Mouse (Mus musculus) cerebellum, adult 9-11 months (tissue): ENCODE measurements around the gene Gm45234.
A peak's percentile ranks its signal among the peaks of the same experiment; 100 is the strongest.

Source experiments
- DNase-seq: peaks from one replicate; pipeline ENCODE4 v3.0.0; 2022

Gene Gm45234

GRCm38 (mm10) chr6:124703789-124704188, 52.0 kb downstream of the Gm45234 start:
- no peak for DNase-seq

- DNase-seq, result peak; percentile 66
Observed at GRCm38 (mm10) chr6:124702784-124703103, 53.1 kb downstream of the Gm45234 start.

DNA sequence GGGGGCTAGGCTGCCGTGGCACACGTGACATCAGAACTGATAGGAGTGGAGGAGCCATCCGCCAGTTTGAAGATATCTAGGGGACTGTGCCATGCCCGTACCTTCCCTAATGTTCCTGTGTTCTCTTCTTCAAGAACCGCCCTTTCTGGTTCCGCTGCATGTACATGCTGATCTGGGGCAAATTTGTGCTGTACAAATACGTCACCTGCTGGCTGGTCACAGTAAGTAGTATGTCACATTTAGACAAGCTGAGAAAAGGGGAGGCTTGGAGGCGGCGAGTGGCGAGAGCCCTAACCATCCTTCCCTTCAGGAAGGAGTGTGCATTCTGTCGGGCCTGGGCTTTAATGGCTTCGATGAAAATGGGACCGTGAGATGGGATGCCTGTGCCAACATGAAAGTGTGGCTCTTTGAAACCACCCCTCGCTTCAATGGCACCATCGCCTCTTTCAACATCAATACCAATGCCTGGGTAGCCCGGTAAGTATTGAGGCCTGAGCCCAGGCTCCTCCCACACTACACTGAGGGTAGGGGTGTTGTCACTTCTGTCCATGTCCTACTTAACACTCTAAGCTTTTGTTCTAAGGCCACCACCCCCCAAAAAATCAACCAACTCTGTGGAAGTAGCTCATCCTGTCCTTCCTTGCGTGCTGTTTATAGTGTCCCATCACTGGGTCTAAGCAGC, 53.6 kb downstream of the Gm45234 start:
- no peak for DNase-seq

GRCm38 (mm10) chr6:124701338-124701737, 54.5 kb downstream of the Gm45234 start:
- no peak for DNase-seq

DNA sequence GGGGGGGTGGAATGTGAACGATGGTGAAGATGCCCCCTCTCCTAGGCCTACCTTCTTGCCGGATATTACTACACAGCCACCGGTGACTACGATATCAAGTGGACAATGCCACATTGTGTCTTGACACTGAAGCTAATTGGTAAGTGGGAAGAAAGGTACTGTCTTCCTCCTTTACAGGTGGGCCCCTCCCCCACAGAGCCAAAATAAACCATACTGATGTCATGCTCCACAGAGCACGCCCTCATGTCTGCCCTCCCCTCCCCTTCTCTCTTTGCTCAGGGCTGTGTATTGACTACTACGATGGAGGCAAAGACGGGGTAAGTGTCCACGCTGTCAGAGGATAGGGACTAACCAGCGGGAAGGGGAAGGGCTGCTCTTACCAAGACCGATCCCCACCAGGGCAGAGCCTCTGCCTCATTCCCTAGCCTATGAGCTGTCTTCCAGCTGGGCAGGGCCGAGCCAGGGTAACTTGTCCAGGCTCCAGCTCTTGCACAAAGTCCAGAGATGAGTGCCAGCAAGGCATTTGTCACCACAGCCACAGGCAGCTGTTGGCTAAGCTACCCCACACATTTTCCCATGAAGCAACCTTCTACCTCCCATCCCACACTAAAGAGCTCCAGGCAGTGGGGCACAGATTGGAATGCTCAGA, 55.7 kb downstream of the Gm45234 start:
- peak; percentile 56 for DNase-seq

DNA sequence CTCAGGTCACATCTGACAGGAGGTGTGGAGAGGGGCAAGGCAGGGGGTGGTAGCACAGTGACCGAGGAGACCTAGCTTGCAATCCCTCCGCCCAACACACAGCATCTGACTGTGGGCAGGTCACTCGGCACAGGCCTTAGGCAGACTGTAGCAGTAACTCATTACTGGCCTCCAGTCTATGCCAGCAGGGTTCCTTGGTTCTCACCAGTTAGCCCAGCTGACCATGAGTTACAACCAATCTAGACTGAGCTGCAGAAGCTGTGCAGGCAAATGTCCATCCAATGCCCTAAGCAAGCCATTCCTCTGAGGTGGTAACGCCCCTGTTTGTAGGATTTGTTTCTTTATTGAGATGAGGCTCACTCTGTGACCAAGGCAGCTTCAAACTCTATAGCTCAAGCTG, 56.5 kb downstream of the Gm45234 start:
- peak; percentile 57 for DNase-seq

DNA sequence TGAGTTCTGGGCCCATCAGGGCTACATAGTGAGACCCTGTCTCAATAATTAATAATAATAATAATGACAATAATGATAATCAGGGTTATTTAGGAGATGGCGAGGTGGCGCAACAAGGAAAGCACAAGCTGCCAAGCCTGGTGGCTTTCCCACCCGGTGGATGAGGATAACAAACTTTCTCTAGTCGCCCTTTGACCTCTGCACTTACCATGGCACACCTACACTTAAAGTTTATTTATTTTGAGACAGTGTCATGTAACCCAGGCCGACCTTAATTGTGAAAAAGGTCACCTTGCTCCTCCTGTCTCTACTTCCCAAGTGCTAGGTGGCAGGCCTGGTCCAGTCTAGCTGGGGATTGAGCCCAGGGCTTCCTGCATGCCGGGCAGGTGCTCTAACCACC, 57.1 kb downstream of the Gm45234 start:
- no peak for DNase-seq

DNA sequence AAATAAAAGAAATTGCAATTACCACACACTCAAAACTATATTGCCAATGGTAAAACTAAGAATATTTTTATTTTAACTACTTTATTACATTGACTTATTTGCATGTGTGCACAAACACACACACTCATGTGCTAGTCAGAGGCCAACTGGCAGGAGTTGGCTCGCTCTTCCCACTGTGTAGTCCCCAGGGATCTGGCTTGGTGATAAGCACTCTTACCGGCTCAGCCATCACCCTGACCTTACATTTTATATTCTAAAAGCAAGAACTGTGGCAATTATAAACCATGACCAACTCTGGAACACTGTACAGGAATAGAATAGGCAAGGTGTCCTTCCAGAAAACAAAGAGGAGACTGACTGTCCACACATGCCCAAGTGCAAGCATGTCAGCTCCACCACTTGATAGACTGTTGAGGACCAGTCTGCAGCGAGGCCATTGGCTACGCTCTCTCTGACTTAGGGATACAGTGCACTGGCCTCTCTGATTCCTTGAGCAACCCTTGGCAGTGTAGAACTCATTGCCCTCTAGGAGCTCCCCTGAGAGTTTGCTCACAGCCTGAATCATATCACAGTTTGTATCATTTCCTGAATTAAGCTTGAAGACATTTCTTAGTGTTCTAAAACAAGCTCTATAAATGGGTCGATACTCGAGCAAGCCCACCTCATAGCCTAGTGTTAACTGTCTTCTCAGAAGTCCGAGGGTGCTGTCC, 59.2 kb downstream of the Gm45234 start:
- no peak for DNase-seq

DNA sequence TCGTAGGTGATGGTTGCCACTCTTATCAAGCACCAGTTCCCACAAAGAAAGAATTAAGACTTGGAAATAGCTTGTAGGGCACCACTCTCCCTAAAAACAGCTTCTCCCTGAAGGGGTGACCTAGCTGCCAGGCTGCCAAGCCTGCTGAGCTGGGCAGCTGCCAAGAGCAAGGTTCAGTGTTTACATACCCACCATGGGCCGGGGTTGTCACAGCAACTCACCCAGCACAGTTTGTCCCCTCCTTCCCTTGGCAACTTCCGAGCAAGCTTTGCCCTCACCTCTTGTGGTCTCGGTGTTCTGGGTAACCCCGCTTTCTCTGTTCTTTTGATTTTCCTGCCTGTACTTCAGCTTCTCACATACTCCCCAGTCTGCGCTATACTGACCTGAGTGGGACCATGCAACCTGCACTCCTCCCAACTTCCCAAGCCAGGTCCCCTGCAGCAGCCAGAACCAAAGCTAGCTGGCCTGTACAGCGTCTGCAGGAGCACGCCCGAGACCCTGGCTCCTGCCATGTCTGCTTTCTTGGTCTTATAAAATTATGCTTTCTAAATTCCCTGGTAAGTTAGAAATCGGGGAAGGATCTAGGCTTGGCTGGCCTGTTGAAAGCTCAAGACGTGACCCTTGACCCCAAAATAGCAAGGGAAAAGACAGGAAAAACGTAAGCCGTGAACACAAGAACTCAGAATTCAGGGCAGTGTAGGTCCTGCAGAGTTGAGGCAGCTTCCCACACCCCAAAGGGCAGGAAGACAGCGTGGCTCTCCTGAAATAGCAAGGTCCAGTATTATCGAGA, 61.5 kb downstream of the Gm45234 start:
- peak; percentile 76 for DNase-seq

DNA sequence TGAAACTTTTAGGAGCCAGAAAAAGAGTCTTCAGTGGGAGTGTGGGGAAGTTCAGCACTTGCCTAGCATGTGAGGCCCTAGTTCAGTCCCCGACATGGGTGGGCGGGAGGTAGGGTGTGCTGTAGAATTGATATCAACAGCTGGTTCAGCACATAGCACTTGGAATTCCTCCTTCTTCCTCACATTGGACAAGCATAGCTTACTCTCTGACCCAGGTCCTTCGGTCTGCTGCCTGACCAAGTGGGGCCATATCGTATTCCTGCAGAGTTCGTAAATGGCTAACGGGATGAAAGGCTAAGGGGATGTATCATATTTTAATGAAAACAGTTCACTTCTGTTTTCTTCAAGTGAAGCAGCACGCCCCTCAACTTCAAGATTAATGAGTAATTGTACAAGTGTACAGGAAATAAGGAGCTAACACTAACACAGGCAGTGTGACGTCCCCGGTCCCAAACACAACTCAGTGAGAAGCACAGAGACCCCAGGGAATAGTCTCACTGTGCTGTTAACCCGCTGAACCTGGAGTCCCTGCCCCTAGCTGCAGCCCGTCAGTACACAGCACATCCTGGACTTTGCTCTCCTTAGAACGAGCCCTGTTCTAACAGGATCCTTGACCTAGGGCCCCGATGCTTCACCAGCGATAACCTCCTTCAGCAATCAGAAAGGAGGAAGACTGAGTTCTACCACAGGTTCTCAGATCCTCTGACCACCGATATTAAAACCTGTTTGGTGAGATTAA, 62.4 kb downstream of the Gm45234 start:
- DNase-seq, result no peak

DNA sequence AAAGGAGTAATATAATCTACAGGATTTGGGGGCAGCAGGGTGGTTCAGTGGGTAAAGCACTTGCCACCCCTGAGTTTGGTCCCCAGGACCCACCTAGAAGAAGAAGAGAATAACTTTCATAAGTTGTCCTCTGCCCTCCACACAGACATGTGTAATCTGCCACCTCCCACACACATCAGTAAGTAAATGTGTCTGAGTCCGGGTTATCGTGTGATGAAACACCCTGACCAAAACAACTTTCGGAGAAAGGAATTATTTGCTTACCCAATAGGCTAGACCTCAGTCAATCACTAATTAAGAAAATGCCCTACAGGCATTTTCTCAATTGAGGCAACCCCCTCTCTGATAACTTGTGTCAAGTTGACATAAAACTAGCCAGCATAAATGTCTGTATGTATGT, 65.3 kb downstream of the Gm45234 start:
- DNase-seq, result no peak
